Mouse (Mus musculus) bone marrow, adult 2 months (tissue): ENCODE results near the gene Acp2. TPM values are rescaled to one million over a fixed set of nuclear protein-coding genes. Genes with fewer than 3 reads are reported as not detected.
A peak's percentile ranks its signal among the peaks of the same experiment; 100 is the strongest.

ENCODE experiments used
- H3K27ac ChIP-seq: fragments of 200-500 bp; 2 replicates; pipeline ENCODE4 v1.5.1; 2012; ENCODE audit warnings: low read depth, mild to moderate bottlenecking, control low read depth, inconsistent platforms, low read length; ENCODE audit not compliant: control insufficient read depth, poor library complexity, insufficient read depth
- H3K4me1 ChIP-seq: fragments of 200-500 bp; 2 replicates; pipeline ENCODE4 v1.6.1; 2011; ENCODE audit warnings: low read length; ENCODE audit not compliant: control insufficient read depth, insufficient read depth
- H3K4me3 ChIP-seq: fragments of 200-500 bp; replicated peaks from 2 replicates; pipeline ENCODE3; 2011; ENCODE audit warnings: mild to moderate bottlenecking, low read depth, low read length, control low read depth; ENCODE audit not compliant: control insufficient read depth
- CTCF ChIP-seq: fragments of 200-500 bp; IDR thresholded peaks from 2 replicates; pipeline ENCODE4 v1.5.1; 2011; ENCODE audit warnings: low read length, control low read depth; ENCODE audit not compliant: control insufficient read depth, insufficient read depth
- POLR2A ChIP-seq: fragments of 200-500 bp; IDR thresholded peaks from 2 replicates; pipeline ENCODE4 v1.6.1; 2011; ENCODE audit warnings: low read depth, mild to moderate bottlenecking, control low read depth, low read length, borderline replicate concordance; ENCODE audit not compliant: control insufficient read depth
- WGBS: fragments of 180-500 bp; shearing (Covaris S2); methylation state at CpG from one replicate; pipeline ENCODE4 v1.1.7; 2018; 5-methylcytosine and 5-hydroxymethylcytosine counted together
- polyA plus RNA-seq: library from polyadenylated mRNA; stranded (reverse); fragments of >200 nt; gene quantifications from 2 replicates; pipeline ENCODE4 v1.2.4, GENCODE M21; 2011; ENCODE audit warnings: low replicate concordance; ENCODE audit not compliant: missing spikeins, insufficient read depth, insufficient read length

Acp2 gene
- polyA plus RNA-seq, 1 experiment: 11.9 TPM

DNA sequence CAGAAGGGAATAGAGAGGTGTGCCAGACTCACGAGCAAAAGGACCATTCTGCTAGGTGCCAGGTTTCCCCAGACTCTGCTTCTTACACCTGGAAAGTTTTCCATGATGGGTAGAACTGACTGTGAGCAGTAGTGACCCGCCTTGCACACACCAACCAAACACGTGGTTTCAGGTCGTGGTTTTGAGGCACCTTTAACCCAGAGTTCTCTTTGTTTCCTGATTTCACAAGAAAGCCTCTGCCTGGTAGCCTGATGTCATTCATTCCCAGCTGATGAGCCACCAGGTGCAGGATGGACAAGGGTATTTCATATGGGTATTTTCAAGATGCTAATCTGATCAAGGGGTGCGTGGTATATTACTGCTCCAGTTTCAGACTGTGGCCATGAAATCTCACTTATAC, 39.9 kb downstream of the Acp2 start:
- Histone ChIP-seq H3K4me1 (peaks cover 2% of the 10 kb centered on the region; the same call in 1 of the 2 replicates), H3K4me3 (no peak overlapping the region), H3K27ac (no peak overlapping the region)
- TF ChIP-seq CTCF (no peak), POLR2A (no peak)
- WGBS: 18% methylated on average over 5 of the region's 5 CpGs

DNA sequence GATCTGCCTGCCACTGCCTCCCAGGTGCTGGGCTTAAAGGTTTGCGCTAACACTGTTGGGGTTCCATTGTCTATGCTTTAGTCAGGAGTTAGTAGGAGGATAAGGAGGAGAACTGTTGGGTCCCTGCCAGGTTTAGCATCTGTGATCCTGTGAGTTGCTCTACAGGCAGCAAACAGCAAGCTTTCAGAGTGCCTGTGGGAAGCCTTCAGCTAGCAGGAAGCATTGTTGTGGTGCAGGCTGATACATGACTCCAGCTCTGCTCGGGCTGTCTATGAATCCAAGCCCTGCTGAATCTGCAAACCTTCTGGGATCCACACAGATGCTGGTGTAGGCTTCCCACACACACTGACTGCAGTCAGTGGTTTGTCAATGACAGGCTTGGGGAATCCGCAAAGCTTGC, 40.7 kb downstream of the Acp2 start:
- Histone ChIP-seq H3K4me1 (peaks cover 2% of the 10 kb centered on the region; the same call in 1 of the 2 replicates), H3K27ac (no peak overlapping the region), H3K4me3 (no peak overlapping the region)
- WGBS: 73% methylated on average over 3 of the region's 3 CpGs
- TF ChIP-seq CTCF (no peak), POLR2A (no peak)

DNA sequence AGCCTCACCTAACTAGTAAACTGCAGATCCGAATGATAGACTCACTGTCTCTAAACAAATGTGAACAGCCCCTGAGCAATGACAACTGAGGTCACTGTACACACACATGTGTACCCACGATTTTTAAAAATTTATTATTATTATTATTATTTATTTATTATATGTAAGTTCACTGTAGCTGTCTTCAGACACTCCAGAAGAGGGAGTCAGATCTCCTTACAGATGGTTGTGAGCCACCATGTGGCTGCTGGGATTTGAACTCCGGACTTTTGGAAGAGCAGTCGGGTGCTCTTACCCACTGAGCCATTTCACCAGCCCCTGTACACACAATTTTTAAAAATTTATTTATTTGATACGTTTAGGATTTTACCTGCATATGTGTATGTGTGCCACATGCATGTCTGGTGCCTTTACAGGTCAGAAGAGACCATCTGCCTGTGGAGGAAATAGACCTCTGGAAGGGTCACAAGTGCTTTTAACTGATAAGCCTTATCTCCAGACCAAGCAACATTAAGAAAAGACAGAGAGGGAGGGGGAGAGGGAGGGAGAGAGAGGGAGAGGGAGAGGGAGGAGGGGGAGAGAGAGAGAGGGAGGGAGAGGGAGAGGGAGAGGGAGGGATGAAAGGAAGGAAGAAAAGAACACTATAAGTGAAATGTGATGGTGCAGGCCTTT, 42.0 kb downstream of the Acp2 start:
- H3K4me1 ChIP-seq: peaks cover 2% of the 10 kb centered on the region; the same call in 1 of the 2 replicates
- TF ChIP-seq POLR2A (no peak), CTCF (no peak)
- no peak overlapping the region for H3K27ac ChIP-seq
- H3K4me3 ChIP-seq: no peak overlapping the region
- whole genome bisulfite sequencing: 60% methylated on average over 5 of the region's 5 CpGs

DNA sequence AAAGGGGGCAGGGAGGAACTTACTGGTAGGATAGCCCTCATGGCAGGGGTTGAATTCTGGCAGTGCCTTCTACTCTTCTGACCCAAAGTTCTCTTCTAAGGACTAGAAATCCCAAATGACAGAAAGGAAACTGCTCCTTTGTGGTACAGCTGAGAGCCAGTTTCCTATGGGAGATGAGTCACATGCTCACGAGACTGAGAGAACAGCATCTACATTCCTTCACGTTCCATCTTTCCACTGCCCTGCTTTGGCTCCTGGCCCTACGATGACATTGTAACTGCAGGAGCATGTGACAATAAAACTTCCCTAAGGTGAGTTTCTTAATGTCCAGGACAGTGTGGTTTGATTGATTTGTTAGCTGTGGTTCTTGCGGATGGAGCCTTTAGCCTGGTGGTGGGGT, 45.7 kb downstream of the Acp2 start:
- Histone ChIP-seq H3K4me1 (no peaks in the 10 kb centered on the region; the same call in 1 of the 2 replicates), H3K4me3 (no peak overlapping the region), H3K27ac (no peak overlapping the region)
- TF ChIP-seq CTCF: no peak
- no peak for TF ChIP-seq POLR2A
- WGBS: 85% methylated on average over 4 of the region's 4 CpGs

DNA sequence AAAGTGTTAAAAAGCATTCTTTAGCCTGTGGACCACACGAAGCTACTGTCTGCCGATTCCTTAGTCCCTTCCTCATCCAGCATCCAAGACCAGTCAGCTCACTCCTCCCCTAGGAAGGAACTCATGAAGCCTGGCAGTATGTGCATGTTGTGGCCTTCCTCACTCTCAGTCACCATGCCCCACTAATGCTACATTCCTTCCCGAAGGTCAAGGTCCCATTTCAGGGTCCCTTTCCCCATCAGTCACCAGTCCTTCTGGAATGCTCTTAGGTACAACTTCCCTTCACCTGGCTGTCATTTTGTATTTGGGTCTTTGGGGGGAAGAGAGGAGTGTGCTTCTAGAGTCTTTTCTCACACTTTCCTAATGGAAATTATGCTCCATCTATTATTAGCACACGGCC, 49.3 kb downstream of the Acp2 start:
- no peak overlapping the region for H3K27ac ChIP-seq
- WGBS: 72% methylated on average over 4 of the region's 4 CpGs
- TF ChIP-seq CTCF (no peak), POLR2A (no peak)
- no peaks in the 10 kb centered on the region; the same call in 1 of the 2 replicates for H3K4me1 ChIP-seq
- H3K4me3 ChIP-seq: no peak overlapping the region

DNA sequence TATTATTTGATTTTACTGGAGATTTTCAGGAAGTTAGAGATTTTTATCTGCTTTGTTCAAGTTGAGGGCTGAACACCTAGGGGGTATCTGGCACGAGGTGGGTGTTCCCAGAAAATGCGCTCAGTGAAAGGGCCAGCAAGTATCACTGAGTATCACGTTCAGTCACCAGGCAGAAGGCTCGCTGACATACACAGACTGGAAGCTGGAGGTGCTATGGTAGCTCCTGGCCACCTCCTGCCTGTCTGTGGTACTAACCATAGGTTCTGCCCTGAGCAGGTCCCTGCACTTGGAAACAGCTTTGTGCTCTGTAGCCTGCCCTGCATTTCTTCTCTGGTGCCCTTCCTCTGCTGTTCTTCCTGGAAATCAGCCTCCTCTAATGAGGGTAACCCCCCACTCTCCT, 49.8 kb downstream of the Acp2 start:
- H3K4me3 ChIP-seq: no peak overlapping the region
- no peak for TF ChIP-seq CTCF
- TF ChIP-seq POLR2A: no peak
- no peak overlapping the region for H3K27ac ChIP-seq
- no peaks in the 10 kb centered on the region; the same call in 1 of the 2 replicates for H3K4me1 ChIP-seq
- 63% methylated on average over 4 of the region's 4 CpGs for WGBS

DNA sequence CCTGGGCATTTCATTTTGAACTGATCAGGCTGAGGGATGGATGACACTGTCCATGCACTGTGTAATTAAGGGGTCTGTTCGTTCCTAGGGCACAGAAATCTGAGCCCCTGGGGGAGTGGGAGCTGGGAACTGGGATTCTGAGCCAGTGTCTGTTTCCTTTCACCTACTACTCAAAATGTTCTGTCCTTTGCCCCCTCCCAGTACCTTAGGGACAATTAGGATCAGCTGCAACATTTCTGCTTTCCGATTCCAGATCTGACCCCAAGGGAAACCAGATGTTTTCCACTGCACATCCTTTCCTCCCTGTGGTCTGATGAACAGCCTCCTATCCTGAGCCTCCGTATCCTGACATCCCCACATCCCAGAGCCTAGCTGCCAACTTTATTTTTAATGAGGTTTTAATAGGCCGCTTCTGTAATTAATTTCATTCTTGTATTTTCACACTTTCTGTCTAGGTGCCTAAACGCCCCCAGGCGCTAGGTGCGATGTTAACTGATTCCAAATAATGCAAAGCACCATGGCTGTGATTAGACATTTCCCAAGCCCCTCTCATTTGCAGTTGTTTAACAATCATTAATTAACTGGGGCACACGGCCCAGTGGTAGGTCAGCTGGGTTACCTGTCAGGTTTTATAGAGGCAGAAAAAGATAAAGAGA, 52.2 kb downstream of the Acp2 start:
- 59% methylated on average over 8 of the region's 8 CpGs for WGBS
- no peak overlapping the region for H3K27ac ChIP-seq
- H3K4me3 ChIP-seq: no peak overlapping the region
- no peak for TF ChIP-seq CTCF
- TF ChIP-seq POLR2A: no peak
- no peaks in the 10 kb centered on the region; the same call in 1 of the 2 replicates for H3K4me1 ChIP-seq

DNA sequence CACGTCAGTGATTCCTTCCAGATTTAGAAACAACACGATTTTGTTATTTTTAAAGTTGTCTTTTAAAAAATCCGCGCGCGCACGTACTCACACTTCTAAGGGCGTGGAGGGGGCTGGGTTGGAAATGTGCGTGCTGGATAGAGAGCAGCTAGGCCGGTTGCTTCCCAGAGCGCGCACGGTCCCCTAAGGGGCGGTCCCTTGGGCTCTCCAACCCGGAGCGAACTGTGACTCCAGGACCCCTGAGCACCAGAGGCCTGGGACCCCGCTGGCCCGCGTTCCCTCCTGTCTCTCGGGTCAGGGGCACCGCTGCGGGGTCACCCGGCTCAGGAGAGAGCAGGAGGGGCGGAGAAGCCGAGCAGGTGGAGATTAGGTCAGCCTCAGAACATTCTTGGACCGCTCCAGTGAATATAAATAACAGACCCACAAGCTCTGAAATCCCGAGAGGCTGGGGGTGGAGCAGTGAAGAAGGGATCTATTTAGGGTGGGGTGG, 53.0 kb downstream of the Acp2 start, which contains the start of gene Pacsin3:
TSS of gene Pacsin3 (plus strand) at position 294 of the 490 bp plus-strand sequence.
- H3K27ac ChIP-seq: no peak within 1 kb of the TSS
- TF ChIP-seq POLR2A (no peak), CTCF (no peak)
- H3K4me3 ChIP-seq: peak within 1 kb of the TSS; percentile 21
- H3K4me1 ChIP-seq: no peaks in the 10 kb centered on the region; the same call in 1 of the 2 replicates
- 6% methylated on average over 27 of the region's 27 CpGs for WGBS
